Mouse (Mus musculus): ENCODE data around the gene Plscr3. TPM values are rescaled to one million over a fixed set of nuclear protein-coding genes. Genes with fewer than 3 reads are reported as not detected.
A peak's percentile ranks its signal among the peaks of the same experiment; 100 is the strongest.

The Plscr3 gene
- polyA plus RNA-seq, 1 experiment from 2014 or later, result 42.0 TPM

DNA sequence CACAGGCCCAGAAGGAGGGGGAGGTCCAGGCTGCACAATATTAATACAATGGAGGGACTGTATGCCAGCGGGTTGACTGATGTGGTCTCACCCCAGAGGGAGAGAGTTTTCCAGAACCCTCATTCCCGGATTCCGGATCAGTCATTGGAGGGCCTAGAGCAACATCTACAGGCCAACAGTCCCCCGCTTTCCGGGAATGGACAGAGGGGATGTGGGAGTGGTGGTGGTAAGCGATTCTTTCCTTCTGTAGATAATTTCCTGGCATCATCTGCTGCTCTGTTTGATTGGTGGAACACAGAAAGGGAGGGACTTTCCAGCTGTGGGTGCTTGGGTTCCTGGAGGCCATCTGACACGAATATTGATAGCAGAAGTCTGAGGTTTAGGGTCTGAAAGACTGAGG, 30.0 kb downstream of the Plscr3 start:
- peak overlapping the region; percentile 35; the same call in 1 of the 2 replicates for H3K4me2 ChIP-seq (replicated peaks; ENCODE audit: low read depth)
- H3K27ac ChIP-seq (ENCODE audit: low read depth, low read length), result peak overlapping the region; percentile 28; the same call in 1 of the 2 replicates
- ATAC-seq, result no peak
- no peaks in the 10 kb centered on the region for H3K27me3 ChIP-seq (replicated peaks; ENCODE audit: control insufficient read depth, insufficient read depth, low read length)
- TF ChIP-seq CTCF (IDR thresholded peaks at IDR 0.05; ENCODE audit: low read depth), result no peak
- no peak overlapping the region for H3K4me3 ChIP-seq (ENCODE audit: low read depth, low read length)
- no peaks in the 10 kb centered on the region for H3K36me3 ChIP-seq (ENCODE audit: control insufficient read depth, insufficient read depth)
- H3K9ac ChIP-seq (ENCODE audit: low read depth, low read length), result no peak overlapping the region
- H3K4me1 ChIP-seq (replicated peaks; ENCODE audit: control insufficient read depth, insufficient read depth, low read length), result peaks cover 5% of the 10 kb centered on the region; the same call in 1 of the 2 replicates
- no peaks in the 10 kb centered on the region for H3K9me3 ChIP-seq (ENCODE audit: control insufficient read depth)
- WGBS, result 44% methylated on average over 7 of the region's 7 CpGs

DNA sequence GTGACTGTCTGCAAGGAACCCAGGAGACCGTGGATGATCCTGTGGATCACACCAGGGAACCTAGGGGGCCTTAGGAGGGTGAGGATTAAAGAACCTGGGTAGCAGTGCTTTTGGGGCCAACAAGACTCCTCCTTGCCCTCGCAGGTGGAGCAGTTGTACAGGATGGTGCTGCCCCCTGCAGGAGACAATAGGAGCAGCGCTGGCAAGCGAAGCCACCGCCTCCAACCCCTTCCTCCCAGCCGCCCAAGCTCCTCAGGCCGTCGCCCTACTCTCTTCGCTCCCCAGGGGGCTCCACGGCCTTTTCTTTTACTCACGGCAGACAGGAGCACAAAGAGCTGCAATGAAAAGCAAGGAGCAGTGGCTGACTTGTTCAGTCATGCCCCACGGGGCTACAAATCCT, 30.7 kb downstream of the Plscr3 start:
- Histone ChIP-seq H3K4me3 (ENCODE audit: low read depth, low read length) (no peak overlapping the region), H3K4me1 (replicated peaks; ENCODE audit: control insufficient read depth, insufficient read depth, low read length) (peaks cover 5% of the 10 kb centered on the region; the same call in 1 of the 2 replicates), H3K4me2 (replicated peaks; ENCODE audit: low read depth) (peak overlapping the region; percentile 35), H3K9ac (ENCODE audit: low read depth, low read length) (no peak overlapping the region; the same call in 1 of the 2 replicates), H3K27me3 (replicated peaks; ENCODE audit: control insufficient read depth, insufficient read depth, low read length) (no peaks in the 10 kb centered on the region), H3K36me3 (ENCODE audit: control insufficient read depth, insufficient read depth) (no peaks in the 10 kb centered on the region), H3K27ac (ENCODE audit: low read depth, low read length) (no peak overlapping the region; the same call in 1 of the 2 replicates), H3K9me3 (ENCODE audit: control insufficient read depth) (no peaks in the 10 kb centered on the region)
- peak; percentile 39 for ATAC-seq
- TF ChIP-seq CTCF (IDR thresholded peaks at IDR 0.05; ENCODE audit: low read depth), result peak; percentile 95
- 3% methylated on average over 12 of the region's 12 CpGs for WGBS

DNA sequence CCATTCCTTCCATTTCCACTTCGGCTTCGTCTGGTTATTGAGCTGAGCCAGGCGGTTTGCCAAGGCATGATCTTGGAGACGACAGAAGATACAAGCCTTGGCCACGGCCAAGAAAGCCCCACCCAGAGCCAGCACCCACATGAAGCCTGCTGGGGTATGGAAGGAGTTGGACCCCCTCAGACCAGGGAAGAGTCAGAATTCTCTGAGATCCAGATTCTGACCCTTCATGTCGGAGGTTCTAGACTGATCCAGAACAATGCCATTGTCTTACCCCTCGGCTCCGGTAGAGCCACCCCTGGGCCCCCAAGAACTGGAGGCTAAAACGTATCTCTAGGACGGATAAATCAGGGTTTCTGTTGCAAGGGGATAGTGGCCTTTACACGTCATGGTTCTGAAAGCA, 31.7 kb downstream of the Plscr3 start, which contains the start of gene Tmem95:
Gene Tmem95, minus strand, starts transcription at position 141 of the 400 bp plus-strand sequence.
- no peak within 1 kb of the TSS for H3K4me3 ChIP-seq (ENCODE audit: low read depth, low read length)
- TF ChIP-seq CTCF (IDR thresholded peaks at IDR 0.05; ENCODE audit: low read depth), result no peak

DNA sequence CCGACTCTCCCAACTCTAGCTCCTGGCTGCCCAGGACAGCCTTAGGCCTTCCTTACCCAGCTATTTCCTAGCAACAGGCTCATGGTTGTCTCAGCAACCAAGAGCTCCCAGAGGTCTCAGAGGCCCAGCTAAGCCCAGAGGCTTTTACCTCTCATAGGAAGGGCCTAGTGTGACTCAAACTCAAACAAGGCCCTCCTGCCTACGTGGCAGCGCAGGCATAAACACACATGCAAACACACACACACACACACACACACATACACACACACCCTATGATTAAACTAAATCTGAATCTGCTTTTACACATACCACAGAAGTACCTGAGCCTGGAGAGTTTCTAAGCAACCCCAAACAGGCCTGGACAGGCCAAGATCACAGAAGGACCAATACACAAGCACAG, 32.2 kb downstream of the Plscr3 start:
- 81% methylated on average over 3 of the region's 3 CpGs for WGBS
- no peak overlapping the region for H3K27ac ChIP-seq (ENCODE audit: low read depth, low read length)
- H3K9me3 ChIP-seq (ENCODE audit: control insufficient read depth), result no peaks in the 10 kb centered on the region
- H3K4me2 ChIP-seq (replicated peaks; ENCODE audit: low read depth), result no peak overlapping the region
- no peak overlapping the region for H3K9ac ChIP-seq (ENCODE audit: low read depth, low read length)
- H3K27me3 ChIP-seq (replicated peaks; ENCODE audit: control insufficient read depth, insufficient read depth, low read length), result no peaks in the 10 kb centered on the region
- peaks cover 5% of the 10 kb centered on the region; the same call in 1 of the 2 replicates for H3K4me1 ChIP-seq (replicated peaks; ENCODE audit: control insufficient read depth, insufficient read depth, low read length)
- no peak overlapping the region for H3K4me3 ChIP-seq (ENCODE audit: low read depth, low read length)
- ATAC-seq, result no peak
- TF ChIP-seq CTCF (IDR thresholded peaks at IDR 0.05; ENCODE audit: low read depth), result no peak
- H3K36me3 ChIP-seq (ENCODE audit: control insufficient read depth, insufficient read depth), result no peaks in the 10 kb centered on the region

More for the DNA sequence above, 31.7 kb downstream of the Plscr3 start, which contains the start of gene Tmem95:
- Histone ChIP-seq H3K4me2 (replicated peaks; ENCODE audit: low read depth) (peak within 1 kb of the TSS; percentile 87), H3K9me3 (ENCODE audit: control insufficient read depth) (no peaks in the 10 kb centered on the region), H3K4me1 (replicated peaks; ENCODE audit: control insufficient read depth, insufficient read depth, low read length) (peaks cover 5% of the 10 kb centered on the region; the same call in 1 of the 2 replicates), H3K27me3 (replicated peaks; ENCODE audit: control insufficient read depth, insufficient read depth, low read length) (no peaks in the 10 kb centered on the region), H3K36me3 (ENCODE audit: control insufficient read depth, insufficient read depth) (no peaks in the 10 kb centered on the region), H3K9ac (ENCODE audit: low read depth, low read length) (no peak within 1 kb of the TSS; the same call in 1 of the 2 replicates), H3K27ac (ENCODE audit: low read depth, low read length) (no peak within 1 kb of the TSS; the same call in 1 of the 2 replicates)
- 91% methylated on average over 11 of the region's 11 CpGs for WGBS
- ATAC-seq, result no peak

DNA sequence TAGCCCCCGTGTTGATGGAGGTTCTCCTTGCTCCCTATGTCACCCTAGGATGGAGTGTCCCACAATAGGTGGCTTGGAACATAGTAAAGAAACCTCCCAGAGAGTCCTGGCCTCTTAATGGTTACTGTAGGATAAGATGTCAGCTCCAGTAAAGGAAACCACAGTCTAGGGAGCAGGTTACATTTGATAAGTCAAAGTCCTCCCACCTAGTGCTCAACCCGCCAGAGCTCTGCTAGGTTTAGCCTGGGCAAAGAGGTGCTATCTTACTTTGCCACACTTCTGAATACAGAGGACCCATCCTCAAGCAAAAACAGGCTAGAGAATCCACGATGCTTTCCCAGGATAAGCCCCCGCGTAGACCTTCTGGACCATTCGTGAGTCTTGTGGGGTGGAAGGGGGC, 32.8 kb downstream of the Plscr3 start:
- Histone ChIP-seq H3K27ac (ENCODE audit: low read depth, low read length) (no peak overlapping the region), H3K4me3 (ENCODE audit: low read depth, low read length) (no peak overlapping the region), H3K9ac (ENCODE audit: low read depth, low read length) (no peak overlapping the region), H3K9me3 (ENCODE audit: control insufficient read depth) (no peaks in the 10 kb centered on the region), H3K4me1 (replicated peaks; ENCODE audit: control insufficient read depth, insufficient read depth, low read length) (peaks cover 5% of the 10 kb centered on the region; the same call in 1 of the 2 replicates), H3K27me3 (replicated peaks; ENCODE audit: control insufficient read depth, insufficient read depth, low read length) (no peaks in the 10 kb centered on the region), H3K36me3 (ENCODE audit: control insufficient read depth, insufficient read depth) (no peaks in the 10 kb centered on the region), H3K4me2 (replicated peaks; ENCODE audit: low read depth) (peak overlapping the region; percentile 87)
- no peak for TF ChIP-seq CTCF (IDR thresholded peaks at IDR 0.05; ENCODE audit: low read depth)
- 80% methylated on average over 6 of the region's 6 CpGs for WGBS
- ATAC-seq, result no peak

DNA sequence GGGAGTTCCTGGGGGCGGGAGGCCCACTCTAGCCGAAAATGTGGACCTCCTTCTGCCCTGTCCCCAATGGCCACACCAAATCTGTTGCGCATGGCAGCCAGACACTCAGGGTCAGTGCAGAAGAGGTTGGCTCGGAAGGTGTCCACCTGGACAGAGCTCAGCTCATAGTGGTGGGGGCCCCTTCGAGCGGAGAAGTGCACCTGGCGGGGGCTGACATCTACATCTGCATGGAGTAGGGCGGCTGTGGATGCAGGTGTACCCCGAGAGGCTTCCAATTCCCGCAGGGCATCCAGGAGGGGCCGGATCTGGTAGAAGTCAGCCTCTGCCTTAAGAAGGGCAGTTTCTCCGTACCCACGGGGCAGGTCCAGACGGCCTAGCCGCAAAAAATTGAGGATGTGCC, 33.5 kb downstream of the Plscr3 start:
- H3K4me3 ChIP-seq (ENCODE audit: low read depth, low read length), result peak overlapping the region; percentile 62
- TF ChIP-seq CTCF (IDR thresholded peaks at IDR 0.05; ENCODE audit: low read depth), result no peak
- H3K9me3 ChIP-seq (ENCODE audit: control insufficient read depth), result no peaks in the 10 kb centered on the region
- peak overlapping the region; percentile 51 for H3K9ac ChIP-seq (ENCODE audit: low read depth, low read length)
- 46% methylated on average over 15 of the region's 15 CpGs for WGBS
- peaks cover 5% of the 10 kb centered on the region; the same call in 1 of the 2 replicates for H3K4me1 ChIP-seq (replicated peaks; ENCODE audit: control insufficient read depth, insufficient read depth, low read length)
- no peaks in the 10 kb centered on the region for H3K27me3 ChIP-seq (replicated peaks; ENCODE audit: control insufficient read depth, insufficient read depth, low read length)
- ATAC-seq, result no peak
- H3K27ac ChIP-seq (ENCODE audit: low read depth, low read length), result no peak overlapping the region
- H3K4me2 ChIP-seq (replicated peaks; ENCODE audit: low read depth), result peak overlapping the region; percentile 87
- no peaks in the 10 kb centered on the region for H3K36me3 ChIP-seq (ENCODE audit: control insufficient read depth, insufficient read depth)
